Mouse (Mus musculus) telencephalon, adult 2 months (tissue): Measurements from ENCODE around the gene Lrrc73.

Source experiments
- DNase-seq: peaks from one replicate; pipeline ENCODE4 v3.0.0-alpha.2; 2011; ENCODE audit warnings: low read depth, low spot score

The Lrrc73 gene

GRCm38 (mm10) chr17:46259675-46260074 lies 6.3 kb downstream of the Lrrc73 start:
- no peak for DNase-seq

DNA sequence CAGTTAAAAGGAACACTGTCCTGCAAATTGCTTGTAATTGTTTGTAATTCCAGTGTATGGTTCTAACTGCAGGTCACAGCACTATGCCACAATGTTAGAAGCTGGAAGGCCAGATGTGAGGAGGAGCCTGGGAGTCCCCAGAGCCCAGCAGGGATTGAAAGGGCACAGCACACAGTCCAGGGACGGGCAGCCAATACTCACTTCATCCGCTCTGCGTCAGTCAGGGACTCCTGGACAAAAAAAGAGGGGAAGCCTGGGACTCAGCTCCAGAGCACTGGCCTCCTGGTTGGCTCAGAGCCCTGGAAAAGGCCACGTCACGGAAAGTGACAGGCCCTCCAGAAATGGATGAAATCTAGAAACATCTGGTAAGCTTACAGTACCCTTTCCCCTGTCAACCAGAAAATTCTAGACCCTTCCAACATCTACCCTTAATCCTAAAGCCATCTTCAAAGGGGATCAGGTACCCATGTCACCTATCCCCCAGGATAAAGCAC lies 8.9 kb downstream of the Lrrc73 start:
- DNase-seq, result no peak

DNA sequence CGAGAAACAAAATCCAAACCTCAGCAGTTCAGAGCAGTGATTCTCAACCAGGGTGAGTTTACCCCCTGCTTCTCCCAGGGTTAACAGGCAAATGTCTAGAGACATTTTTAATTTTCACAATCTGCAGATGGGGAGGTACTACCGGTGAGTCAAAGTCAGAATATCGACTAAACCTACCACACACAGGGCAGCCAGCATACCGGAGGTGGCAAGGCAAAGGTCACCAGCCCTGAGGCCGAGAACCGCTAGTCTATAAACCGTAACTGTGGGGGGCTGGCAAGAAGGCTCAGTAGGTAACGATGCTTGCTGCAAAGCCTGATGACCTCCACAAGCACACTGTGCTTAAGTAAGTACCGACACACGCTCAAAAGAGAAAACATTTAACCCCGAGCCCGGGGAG lies 12.2 kb downstream of the Lrrc73 start:
- no peak for DNase-seq

GRCm38 (mm10) chr17:46265918-46266618 lies 12.7 kb downstream of the Lrrc73 start:
- DNase-seq, result no peak

GRCm38 (mm10) chr17:46266986-46267385 lies 13.7 kb downstream of the Lrrc73 start:
- DNase-seq, result no peak

GRCm38 (mm10) chr17:46267511-46267910 lies 14.2 kb downstream of the Lrrc73 start:
- no peak for DNase-seq

DNA sequence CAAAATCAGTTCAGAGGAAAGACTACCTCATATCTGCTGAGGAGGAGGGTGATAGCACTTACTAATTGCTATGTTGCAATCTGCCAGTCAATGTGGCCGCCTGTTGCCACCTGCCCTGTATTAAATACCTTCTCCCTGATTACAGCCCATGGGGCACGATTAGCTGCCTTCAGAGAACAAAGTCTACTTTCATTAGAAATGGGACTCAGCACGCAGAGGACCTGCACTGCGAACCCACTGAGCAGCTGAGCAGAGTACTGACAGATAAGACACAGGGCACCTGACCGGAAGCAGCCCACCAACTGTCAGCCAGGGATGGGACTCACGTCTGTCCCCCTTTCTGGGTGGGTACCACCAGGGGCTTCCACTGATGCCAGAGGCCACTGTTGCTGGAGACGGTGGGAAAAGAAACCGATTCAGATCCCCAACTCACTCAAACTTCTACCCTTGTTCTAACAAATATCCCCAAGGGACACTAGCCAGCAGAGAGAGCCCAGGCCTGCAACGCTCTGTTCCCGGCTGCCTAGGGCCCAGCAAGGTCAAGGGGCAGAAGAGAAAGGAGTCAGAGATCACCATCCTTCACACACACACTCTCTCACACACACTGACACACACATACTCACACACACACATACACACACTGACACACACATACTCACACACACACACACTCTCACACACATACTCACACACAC lies 14.8 kb downstream of the Lrrc73 start:
- DNase-seq, result no peak

GRCm38 (mm10) chr17:46269771-46270534 lies 16.6 kb downstream of the Lrrc73 start:
- no peak for DNase-seq

DNA sequence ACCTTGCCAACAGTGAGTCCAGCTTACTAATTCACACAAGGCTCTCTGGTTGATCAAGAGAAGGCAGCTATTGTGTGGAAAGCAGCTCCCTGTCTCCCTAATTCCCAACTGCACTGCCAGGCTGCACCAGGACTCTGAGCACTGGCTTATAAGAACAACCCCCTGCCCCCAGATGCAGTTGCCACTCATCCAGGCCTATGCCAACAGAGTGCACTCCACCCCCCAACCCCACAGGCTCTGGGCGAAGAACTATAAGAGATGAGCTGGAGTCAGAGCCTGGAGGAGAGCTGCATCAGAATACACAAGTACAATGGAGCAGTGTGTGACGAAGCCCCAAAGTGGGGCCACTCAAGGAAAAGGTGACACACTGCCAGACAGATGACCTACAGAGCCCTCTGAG lies 18.7 kb downstream of the Lrrc73 start:
- DNase-seq, result no peak

DNA sequence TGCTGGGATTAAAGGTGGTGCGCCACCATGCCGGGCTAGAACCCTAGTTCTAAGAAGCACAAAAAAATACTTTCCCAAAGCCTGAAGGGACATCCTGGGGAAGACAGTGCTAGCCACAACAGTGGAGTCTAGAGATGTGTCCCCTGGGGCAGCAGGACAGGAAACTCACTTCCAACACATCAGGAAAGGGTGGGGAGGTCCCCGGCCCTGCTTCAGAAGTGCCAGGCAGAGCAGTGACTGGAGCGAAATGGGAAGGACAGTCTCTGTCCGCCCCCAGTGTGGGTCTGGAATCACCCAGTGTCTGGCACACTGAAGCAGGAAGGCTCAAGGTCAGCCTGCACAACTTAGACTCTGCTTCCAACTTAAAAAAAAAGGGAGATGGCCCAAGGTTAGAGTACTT lies 19.3 kb downstream of the Lrrc73 start:
- no peak for DNase-seq

- DNase-seq, result peak; percentile 72
These were observed 20.5 kb downstream of the Lrrc73 start for GRCm38 (mm10) chr17:46273803-46274236.

DNA sequence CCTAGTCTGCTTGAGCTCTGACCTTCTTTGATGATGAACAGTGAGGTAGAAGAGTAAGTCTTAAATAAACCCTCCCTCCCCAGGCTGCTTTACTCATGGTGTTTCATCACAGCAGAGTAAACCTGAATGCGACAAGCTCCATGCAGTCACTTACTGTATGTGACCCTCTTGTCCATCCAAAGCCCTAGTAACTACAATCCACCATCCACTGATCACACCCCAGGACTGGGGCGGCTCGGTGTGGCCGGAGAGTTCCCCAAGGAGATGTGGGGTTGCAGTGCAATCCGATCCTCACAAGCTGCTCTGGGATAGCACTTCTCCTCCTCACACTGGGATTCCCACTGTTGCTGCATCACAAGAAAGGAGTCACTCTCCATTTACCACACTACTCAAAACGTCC lies 21.1 kb downstream of the Lrrc73 start:
- DNase-seq, result no peak

- no peak for DNase-seq
These were observed 21.7 kb downstream of the Lrrc73 start for GRCm38 (mm10) chr17:46275034-46275433.

- DNase-seq, result no peak
These were observed 22.2 kb downstream of the Lrrc73 start for GRCm38 (mm10) chr17:46275506-46275905.

DNA sequence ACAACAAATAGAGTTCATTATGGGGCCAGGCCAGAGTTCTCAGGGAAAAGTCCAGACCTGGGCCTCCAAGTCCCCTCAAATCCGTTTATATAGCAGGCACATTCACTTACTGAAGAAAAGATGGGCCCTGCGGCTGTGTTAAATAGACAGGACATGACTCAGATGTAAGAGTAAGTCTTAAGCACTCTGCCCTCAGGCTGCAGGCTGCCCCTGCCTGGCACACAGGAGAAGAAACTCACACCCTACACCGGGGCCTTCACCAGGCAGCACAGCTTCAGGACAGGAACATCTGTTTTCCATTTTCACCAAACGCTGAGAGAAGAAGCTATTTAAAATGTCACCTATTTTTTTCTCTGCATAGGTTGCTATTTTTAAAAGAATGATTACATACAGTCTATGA lies 24.3 kb downstream of the Lrrc73 start:
- DNase-seq, result no peak

- DNase-seq, result no peak
These were observed 24.9 kb downstream of the Lrrc73 start for GRCm38 (mm10) chr17:46278011-46278765.

DNA sequence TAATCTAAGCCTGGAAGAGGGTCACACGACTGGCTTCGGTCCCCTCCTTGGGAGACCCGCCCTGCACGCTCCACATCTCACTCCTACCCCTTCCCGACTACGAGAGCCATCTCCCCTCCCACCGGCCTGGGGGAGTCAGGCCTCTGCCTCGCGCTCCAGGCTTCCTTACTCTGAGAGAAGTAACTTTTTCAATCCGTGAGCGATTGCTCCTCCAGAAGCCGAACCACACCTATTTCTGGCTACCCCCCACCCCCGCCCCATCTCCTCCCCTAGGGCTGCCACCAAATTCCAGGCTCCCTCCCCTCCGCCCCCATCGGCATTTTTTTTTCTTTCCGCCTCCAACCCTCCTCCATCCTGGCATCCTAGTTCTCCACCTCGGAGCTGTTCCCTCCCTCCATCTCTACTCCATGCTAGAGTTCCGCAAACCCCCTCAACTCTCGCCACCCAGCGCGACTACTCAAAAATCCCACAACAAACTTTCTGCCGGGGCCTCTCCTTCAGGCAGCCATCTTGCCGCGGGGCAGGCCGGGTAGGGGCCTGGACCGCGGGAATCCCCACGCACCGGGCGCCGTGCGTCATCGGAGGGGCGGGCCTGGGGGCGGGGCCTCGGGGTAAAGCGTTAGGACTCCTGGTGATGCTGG lies 29.3 kb downstream of the Lrrc73 start, which contains the start of gene Tjap1:
TSS of gene Tjap1 (minus strand) at position 544 of the 641 bp plus-strand sequence.
- DNase-seq, result no peak

GRCm38 (mm10) chr17:46283140-46283539 lies 29.8 kb downstream of the Lrrc73 start:
- no peak for DNase-seq

DNA sequence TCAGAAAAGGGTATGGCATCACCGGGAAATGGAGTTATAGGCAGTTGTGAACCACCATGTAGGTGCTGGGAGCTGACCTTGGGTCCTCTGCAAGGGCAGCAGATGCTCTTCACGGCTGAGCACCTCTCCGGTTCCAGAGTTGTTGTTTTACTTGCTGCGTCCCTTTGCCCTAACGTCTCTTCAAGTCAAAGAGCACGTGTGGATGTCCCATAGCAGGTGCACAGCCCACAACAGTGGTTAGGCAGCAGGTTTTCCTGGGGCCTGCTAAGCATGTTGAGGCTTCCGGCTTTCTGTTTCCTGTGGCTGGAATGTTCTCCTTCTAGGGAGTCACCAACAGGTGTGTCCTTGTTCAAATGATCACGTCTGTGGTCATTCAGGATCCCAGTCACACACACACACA lies 30.6 kb downstream of the Lrrc73 start:
- DNase-seq, result no peak

- DNase-seq, result no peak
These were observed 31.3 kb downstream of the Lrrc73 start for GRCm38 (mm10) chr17:46284653-46285052.

GRCm38 (mm10) chr17:46285407-46285806 lies 32.1 kb downstream of the Lrrc73 start:
- no peak for DNase-seq
